Mouse (Mus musculus) stomach, postnatal 0 days (tissue): ENCODE measurements around the gene Klf7. TPM values are rescaled to one million over a fixed set of nuclear protein-coding genes. Genes with fewer than 3 reads are reported as not detected.

ENCODE experiments used
- ATAC-seq: fragments of 200-750 bp; cut with Nextera tagmentation; 2 replicates; pipeline ENCODE4 v1.8.0; 2017; ENCODE audit not compliant: low FRiP score, low TSS enrichment
- DNase-seq: peaks from one replicate; pipeline ENCODE4 v3.0.0-alpha.2; 2016; ENCODE audit warnings: low spot score
- H3K27ac ChIP-seq: fragments of 300-500 bp; sonication (generic); replicated peaks from 2 replicates; pipeline ENCODE4 v1.5.1; 2014; ENCODE audit warnings: mild to moderate bottlenecking, control low read depth
- H3K27me3 ChIP-seq: fragments of 300-500 bp; sonication (generic); 2 replicates; pipeline ENCODE4 v1.6.1; 2014; ENCODE audit warnings: low read length; ENCODE audit not compliant: control insufficient read depth, insufficient read depth
- H3K36me3 ChIP-seq: fragments of 300-500 bp; sonication (generic); 2 replicates; pipeline ENCODE4 v1.6.1; 2014; ENCODE audit warnings: low read length, mixed read lengths; ENCODE audit not compliant: control insufficient read depth, insufficient read depth
- H3K4me1 ChIP-seq: fragments of 300-500 bp; sonication (generic); replicated peaks from 2 replicates; pipeline ENCODE4 v1.6.1; 2014; ENCODE audit warnings: antibody characterized with exemption; ENCODE audit not compliant: control insufficient read depth, insufficient read depth
- H3K4me2 ChIP-seq: fragments of 300-500 bp; sonication (generic); replicated peaks from 2 replicates; pipeline ENCODE4 v1.6.1; 2014; ENCODE audit warnings: low read depth, mild to moderate bottlenecking, control low read depth, moderate library complexity
- H3K4me3 ChIP-seq: fragments of 300-500 bp; sonication (generic); 2 replicates; pipeline ENCODE4 v1.5.1; 2014; ENCODE audit warnings: low read depth, low read length, control low read depth
- H3K9ac ChIP-seq: fragments of 300-500 bp; sonication (generic); 2 replicates; pipeline ENCODE4 v1.6.1; 2014; ENCODE audit warnings: mild to moderate bottlenecking, low read length, control low read depth, mixed read lengths
- H3K9me3 ChIP-seq: fragments of 300-500 bp; sonication (generic); 2 replicates; pipeline ENCODE4 v1.6.1; 2016; ENCODE audit warnings: low read length; ENCODE audit not compliant: control insufficient read depth
- CTCF ChIP-seq: IDR thresholded peaks from 2 replicates; pipeline ENCODE4 v1.5.1; 2016; ENCODE audit warnings: antibody characterized with exemption, low read depth, mild to moderate bottlenecking, moderate library complexity
- EP300 ChIP-seq: optimal IDR thresholded peaks from 2 replicates; pipeline ENCODE3; 2016; ENCODE audit warnings: antibody characterized with exemption
- WGBS: fragments of 180-500 bp; shearing (Covaris S2); extraction: QIAGEN DNeasy Blood & Tissue Kit; methylation state at CpG from one replicate; pipeline ENCODE4 v1.1.7; 2014; 5-methylcytosine and 5-hydroxymethylcytosine counted together
- polyA plus RNA-seq: library from polyadenylated mRNA; unstranded; fragments of >200 nt; fragmentation: Nextera tagmentation; extraction: Ambion mirVana; gene quantifications from 2 replicates; pipeline ENCODE4 v1.2.1, GENCODE M21; 2015

Klf7 gene
- polyA plus RNA-seq, 1 experiment from 2014 or later, result 15.4 TPM

DNA sequence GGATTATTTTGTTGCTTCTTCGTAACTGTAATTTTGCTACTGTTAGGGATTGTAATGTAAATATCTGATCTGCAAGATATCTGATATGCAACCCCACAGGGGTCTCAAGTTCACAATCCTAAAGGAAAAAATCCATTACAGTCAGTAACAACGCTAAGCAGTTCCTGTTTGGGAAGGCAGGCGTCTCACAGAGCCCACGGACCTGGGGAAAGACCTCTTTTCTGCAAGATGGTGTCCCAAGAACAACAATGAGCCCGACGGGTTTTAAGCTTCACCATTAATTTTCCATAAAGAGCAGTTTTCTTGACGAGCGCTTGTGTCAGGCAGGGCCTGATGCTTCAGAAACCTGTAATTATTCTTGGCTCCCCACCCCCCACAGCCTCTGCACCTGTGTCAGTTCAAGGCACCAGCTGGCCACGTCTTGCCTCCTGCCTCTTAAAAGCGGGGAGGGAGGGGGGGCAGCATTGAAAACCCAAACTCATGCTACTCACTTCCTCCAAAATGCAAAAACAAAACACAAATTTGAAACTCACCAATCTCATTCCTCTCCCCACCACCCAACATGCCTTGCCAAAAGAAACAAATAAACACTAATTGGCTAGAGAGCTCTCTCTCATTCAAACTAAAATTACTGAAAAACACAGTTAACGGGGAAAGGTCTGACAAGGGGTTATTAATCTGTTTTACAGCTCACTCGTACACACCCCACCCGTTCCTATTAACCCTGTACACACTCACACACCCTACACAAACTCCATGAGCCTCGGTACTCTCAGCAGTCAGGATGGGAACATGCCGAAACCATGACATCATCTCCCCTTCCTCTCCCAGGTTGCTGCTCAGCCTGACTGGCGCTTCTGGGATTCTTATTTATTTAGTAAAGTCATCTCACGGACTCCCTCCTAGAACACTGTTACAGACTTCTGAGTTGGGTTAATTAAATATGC lies 34.2 kb downstream of the Klf7 start:
- peak; percentile 34 for TF ChIP-seq CTCF
- TF ChIP-seq EP300, result no peak
- ATAC-seq, result peak; percentile 92
- WGBS, result 20% methylated on average over 17 of the region's 17 CpGs
- H3K9ac ChIP-seq, result no peak overlapping the region
- H3K27ac ChIP-seq, result no peak overlapping the region
- H3K36me3 ChIP-seq, result no peaks in the 10 kb centered on the region
- peaks cover 2% of the 10 kb centered on the region; the same call in 1 of the 2 replicates for H3K4me1 ChIP-seq
- H3K27me3 ChIP-seq, result no peaks in the 10 kb centered on the region
- H3K4me3 ChIP-seq, result no peak overlapping the region
- DNase-seq, result peak; percentile 38
- peak overlapping the region; percentile 15 for H3K4me2 ChIP-seq
- H3K9me3 ChIP-seq, result no peaks in the 10 kb centered on the region

DNA sequence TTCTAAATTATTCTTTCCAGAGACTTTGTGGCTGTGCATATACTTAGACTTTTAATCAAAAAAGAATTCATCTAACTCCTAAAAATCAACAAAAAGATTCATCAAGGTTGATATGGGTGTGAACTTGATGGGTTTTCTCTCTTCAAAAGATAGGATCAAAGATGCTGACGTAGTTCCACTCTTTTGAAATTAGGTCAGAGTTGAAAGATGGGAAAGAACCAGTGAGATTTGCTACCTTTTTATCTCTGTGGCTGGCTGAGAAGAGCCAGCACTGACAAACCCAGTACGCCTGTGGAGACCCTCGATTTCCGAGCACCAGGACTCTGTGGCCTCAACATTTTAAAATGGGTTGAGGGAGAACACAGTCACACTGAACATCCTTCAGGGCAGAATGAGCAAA lies 36.2 kb downstream of the Klf7 start:
- no peak overlapping the region for H3K9ac ChIP-seq
- H3K36me3 ChIP-seq, result no peaks in the 10 kb centered on the region
- H3K4me2 ChIP-seq, result no peak overlapping the region
- H3K9me3 ChIP-seq, result no peaks in the 10 kb centered on the region
- peaks cover 2% of the 10 kb centered on the region; the same call in 1 of the 2 replicates for H3K4me1 ChIP-seq
- WGBS, result 90% methylated on average over 4 of the region's 4 CpGs
- H3K27me3 ChIP-seq, result no peaks in the 10 kb centered on the region
- DNase-seq (no peak), ATAC-seq (no peak)
- no peak overlapping the region for H3K4me3 ChIP-seq
- TF ChIP-seq CTCF (no peak), EP300 (no peak)
- no peak overlapping the region for H3K27ac ChIP-seq

DNA sequence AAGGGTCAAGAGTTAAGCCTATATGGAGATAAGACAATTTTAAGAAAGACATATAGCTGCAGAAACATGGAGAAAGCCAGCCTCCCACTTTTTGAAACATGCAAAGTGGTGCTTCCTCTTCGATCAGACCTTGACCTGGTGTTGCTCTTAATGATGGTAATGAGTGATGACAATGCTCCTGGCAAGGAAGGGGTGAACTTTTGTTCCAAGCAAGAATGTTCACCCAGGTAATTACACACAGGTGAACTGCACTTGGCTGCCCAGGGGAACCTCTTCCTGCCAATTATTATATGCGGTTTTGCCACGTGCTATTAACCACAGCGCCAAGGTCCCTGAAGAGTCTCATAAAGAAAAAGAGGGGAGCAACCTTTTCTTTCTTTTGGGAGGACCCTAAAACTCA lies 36.7 kb downstream of the Klf7 start:
- Histone ChIP-seq H3K27ac (no peak overlapping the region), H3K27me3 (no peaks in the 10 kb centered on the region), H3K4me2 (no peak overlapping the region), H3K9me3 (no peaks in the 10 kb centered on the region), H3K36me3 (no peaks in the 10 kb centered on the region), H3K4me3 (no peak overlapping the region), H3K4me1 (peaks cover 2% of the 10 kb centered on the region; the same call in 1 of the 2 replicates), H3K9ac (no peak overlapping the region)
- no peak for ATAC-seq
- DNase-seq, result no peak
- TF ChIP-seq EP300 (no peak), CTCF (no peak)
- WGBS, result 81% methylated on average over 4 of the region's 4 CpGs

DNA sequence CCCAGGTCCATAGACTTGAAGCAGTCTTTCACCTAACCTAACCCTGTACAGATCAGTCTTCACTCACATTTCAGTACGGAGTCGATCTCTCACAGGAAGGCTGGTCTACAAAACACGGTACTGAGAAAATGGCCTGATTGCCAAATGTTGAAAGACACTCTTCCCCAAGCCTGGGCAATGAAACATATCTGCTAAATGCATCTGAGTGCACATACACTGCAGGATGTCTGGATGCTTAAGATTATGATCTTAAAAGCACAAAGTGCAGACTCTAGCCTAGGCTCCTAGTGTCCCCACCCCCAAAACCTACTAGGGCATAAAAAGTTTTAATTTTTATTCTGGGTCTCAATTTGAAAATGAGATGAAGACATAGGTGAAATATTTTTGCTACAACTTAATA lies 37.4 kb downstream of the Klf7 start:
- no peak for TF ChIP-seq CTCF
- no peak for TF ChIP-seq EP300
- 74% methylated on average over 3 of the region's 3 CpGs for WGBS
- ATAC-seq, result no peak

DNA sequence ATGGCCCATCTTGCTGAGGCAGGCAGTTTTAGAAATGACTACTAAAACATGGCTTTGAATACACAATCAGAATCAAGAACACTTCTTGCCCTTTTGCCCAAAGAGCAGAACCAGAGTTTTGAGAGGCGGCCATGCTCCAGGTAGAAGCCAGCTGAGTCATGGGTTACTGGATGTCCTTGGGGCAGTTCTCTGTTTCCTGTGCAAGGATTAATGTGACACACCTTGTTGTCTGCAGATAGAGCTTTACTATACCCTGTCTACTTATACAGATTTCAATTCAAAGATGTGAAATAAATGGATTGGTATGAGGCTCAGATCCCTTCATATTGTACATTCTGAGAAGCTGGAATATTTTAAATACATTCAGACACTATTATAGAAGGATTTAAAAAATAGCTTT lies 40.3 kb downstream of the Klf7 start:
- Histone ChIP-seq H3K27me3 (no peaks in the 10 kb centered on the region), H3K36me3 (peaks cover 5% of the 10 kb centered on the region; the same call in 1 of the 2 replicates), H3K9ac (no peak overlapping the region), H3K4me1 (no peaks in the 10 kb centered on the region), H3K4me3 (no peak overlapping the region), H3K4me2 (no peak overlapping the region), H3K27ac (no peak overlapping the region), H3K9me3 (no peaks in the 10 kb centered on the region)
- WGBS, result 62% methylated on average over 1 of the region's 1 CpGs
- peak; percentile 89 for ATAC-seq
- TF ChIP-seq EP300, result no peak
- peak; percentile 46 for DNase-seq

More for the DNA sequence above, 37.4 kb downstream of the Klf7 start:
- H3K9ac ChIP-seq, result no peak overlapping the region
- no peaks in the 10 kb centered on the region for H3K27me3 ChIP-seq
- DNase-seq, result no peak
- H3K4me1 ChIP-seq, result peaks cover 2% of the 10 kb centered on the region; the same call in 1 of the 2 replicates
- H3K36me3 ChIP-seq, result no peaks in the 10 kb centered on the region
- no peak overlapping the region for H3K4me2 ChIP-seq
- H3K4me3 ChIP-seq, result no peak overlapping the region
- no peak overlapping the region for H3K27ac ChIP-seq
- no peaks in the 10 kb centered on the region for H3K9me3 ChIP-seq

DNA sequence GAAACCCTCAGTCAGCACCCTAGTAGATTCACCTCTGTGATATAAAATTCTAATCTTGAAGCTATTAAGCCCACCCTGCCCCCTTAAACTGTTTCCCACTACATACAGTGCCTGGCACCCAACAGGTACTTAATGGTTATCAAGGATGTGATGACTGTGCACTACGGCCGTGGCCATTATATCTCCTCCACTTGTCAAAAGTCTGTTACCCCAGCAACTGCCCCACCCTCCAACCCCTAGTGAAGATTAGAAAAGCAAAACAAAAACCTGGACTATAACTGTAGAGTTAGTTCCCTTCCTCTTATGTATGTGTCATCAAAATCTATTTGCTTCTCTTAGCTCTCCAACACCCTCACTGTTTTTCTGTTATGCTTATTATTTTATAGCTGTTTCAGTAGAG lies 40.9 kb downstream of the Klf7 start:
- Histone ChIP-seq H3K4me3 (no peak overlapping the region), H3K9me3 (no peaks in the 10 kb centered on the region), H3K4me2 (no peak overlapping the region), H3K36me3 (peaks cover 5% of the 10 kb centered on the region; the same call in 1 of the 2 replicates), H3K27me3 (no peaks in the 10 kb centered on the region), H3K27ac (no peak overlapping the region), H3K4me1 (no peaks in the 10 kb centered on the region), H3K9ac (no peak overlapping the region)
- no peak for TF ChIP-seq EP300
- no peak for TF ChIP-seq CTCF
- ATAC-seq (peak; percentile 85), DNase-seq (peak; percentile 41)
- 61% methylated on average over 2 of the region's 2 CpGs for WGBS
